Mouse (Mus musculus) brown adipose tissue, adult 24 weeks (tissue): Measurements from ENCODE around the gene Abcf1. TPM values are rescaled to one million over a fixed set of nuclear protein-coding genes. Genes with fewer than 3 reads are reported as not detected.
"Not testable (repeated sequence)": the region's sequence is repeated elsewhere in the genome, so short reads cannot be mapped to it uniquely, and the experiment has no call there.

Experiments
- H3K27ac ChIP-seq: fragments of 200-500 bp; replicated peaks from 2 replicates; pipeline ENCODE4 v1.5.1; 2012; ENCODE audit warnings: low read depth, mild to moderate bottlenecking, low read length
- H3K4me1 ChIP-seq: fragments of 200-500 bp; 2 replicates; pipeline ENCODE4 v1.6.1; 2012; ENCODE audit warnings: low read length, mixed read lengths; ENCODE audit not compliant: control insufficient read depth, insufficient read depth, insufficient read length
- H3K4me3 ChIP-seq: fragments of 200-500 bp; 2 replicates; pipeline ENCODE4 v1.5.1; 2012; ENCODE audit warnings: low read depth, mild to moderate bottlenecking, low read length, moderate library complexity; ENCODE audit not compliant: insufficient read depth
- polyA plus RNA-seq: library from polyadenylated mRNA; stranded (reverse); fragments of >200 nt; gene quantifications from 2 replicates; pipeline ENCODE4 v1.2.4, GENCODE M21; 2012; ENCODE audit not compliant: missing spikeins, insufficient read depth, insufficient read length

Abcf1 gene
- polyA plus RNA-seq, result 69.2 and 77.7 TPM in 2 replicates

DNA sequence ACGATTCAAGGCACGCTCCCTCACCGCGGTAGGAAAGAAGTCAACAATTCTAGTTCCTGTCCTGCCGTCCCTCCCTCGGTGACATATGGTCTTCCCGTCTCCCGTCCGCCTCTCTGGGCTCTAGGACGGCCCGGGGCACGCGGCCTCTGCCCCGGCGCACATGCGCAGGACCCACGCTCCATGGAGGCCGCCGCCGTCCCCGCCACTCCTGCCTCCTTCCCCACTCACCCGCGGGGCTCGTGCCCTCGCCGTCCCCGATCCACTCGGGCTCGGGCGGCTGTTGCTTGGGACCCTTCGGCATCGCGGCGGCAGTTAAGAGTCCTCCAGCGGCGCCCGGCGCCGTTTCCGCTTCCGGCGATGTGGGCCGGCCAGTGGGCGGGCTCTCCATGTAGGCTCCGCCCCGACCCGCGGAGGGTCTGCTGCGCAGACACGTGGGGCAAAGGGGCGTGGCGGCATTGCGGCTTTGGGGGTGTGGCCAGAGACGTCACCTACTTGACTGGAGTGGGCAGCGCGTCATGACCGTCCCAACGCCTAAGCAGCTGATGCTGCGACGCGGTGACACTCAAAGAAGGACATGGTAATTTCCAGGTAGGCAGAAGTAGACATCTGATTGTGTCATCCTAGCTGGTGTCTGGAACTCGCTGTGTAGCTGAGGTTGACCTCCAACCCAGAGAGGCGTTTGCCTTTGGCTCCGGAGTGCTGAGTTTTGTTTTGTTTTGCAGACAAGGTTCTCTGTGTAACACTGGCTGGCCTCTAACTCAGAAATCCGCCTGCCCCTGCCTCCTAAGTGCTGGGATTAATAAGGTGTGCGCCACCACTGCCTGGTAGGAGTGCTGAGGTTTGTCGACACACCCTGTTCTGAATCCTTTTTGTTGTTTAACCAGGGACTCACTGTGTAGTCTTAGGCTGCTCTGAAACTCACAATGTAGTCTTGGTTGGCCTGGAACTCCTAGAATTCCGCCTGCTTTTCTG lies at the start of gene Abcf1:
Abcf1 (minus strand) TSS at position 344 of the 972 bp plus-strand sequence.
- H3K4me1 ChIP-seq, result peaks cover 5% of the 10 kb centered on the region; the same call in 1 of the 2 replicates
- peak within 1 kb of the TSS; percentile 85 for H3K27ac ChIP-seq
- H3K4me3 ChIP-seq, result peak within 1 kb of the TSS; percentile 89

DNA sequence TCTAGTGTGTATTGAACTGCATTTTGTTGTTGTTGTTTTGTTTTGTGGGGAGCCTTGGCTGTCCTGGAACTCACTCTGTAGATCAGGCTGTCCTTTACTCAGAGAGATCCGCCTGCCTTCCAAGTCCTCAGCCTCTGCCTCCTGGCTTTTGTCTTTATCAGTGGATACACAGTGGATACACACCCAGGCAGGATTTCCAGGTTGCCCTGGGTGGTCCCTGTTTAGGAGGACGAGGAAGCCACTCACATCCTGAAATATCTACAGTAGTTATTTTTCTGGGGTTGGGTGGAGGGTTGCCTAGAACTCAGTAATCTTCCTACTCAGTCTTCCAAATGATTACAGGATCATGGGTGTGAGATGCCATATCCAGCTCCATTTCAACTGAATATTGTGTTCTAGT lies 49.4 kb upstream of the Abcf1 start:
- no peak overlapping the region; the same call in 1 of the 2 replicates for H3K27ac ChIP-seq
- peak overlapping the region; percentile 23; the same call in 1 of the 2 replicates for H3K4me3 ChIP-seq

DNA sequence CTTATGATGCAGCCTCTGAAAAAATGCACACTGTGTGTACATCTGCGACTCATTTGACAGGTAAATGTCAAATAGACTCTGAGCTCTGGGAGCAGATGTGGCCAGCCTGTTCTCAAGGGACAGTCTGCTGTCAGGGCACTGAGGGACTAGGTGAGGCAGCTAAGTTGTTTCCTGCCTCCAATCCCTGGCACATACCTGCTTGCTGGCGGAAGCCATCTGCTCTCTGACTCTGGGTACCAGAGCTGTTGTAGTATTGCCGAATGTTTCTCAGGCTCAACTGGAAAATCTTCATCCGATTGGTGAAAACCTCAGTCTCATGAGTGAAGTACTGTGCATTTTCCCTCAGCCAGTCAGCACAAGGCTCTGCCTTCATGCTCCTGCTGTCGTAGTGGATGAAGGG lies 47.5 kb upstream of the Abcf1 start:
- no peak overlapping the region for H3K27ac ChIP-seq
- H3K4me1 ChIP-seq, result peaks cover 3% of the 10 kb centered on the region
- no peak overlapping the region for H3K4me3 ChIP-seq

More for the DNA sequence above, 49.4 kb upstream of the Abcf1 start:
- peaks cover 9% of the 10 kb centered on the region for H3K4me1 ChIP-seq

DNA sequence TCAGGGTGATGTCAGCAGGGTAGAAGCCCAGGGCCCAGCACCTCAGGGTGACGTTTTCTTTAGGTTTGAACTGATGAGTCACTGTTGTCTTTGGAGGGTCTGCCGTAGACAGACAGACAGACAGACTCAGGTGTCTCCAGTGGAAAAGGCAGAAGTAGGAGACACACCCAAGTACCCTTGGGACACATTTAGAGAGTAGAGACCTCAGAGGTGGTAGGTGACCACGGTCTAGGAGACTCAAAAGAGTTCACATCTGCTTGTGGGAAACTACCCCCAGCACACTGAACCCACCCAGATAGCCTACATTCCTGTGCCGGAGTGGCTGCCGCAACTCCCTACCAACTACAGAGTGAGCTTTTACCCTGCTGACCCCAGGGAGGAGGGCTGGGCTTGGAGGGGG lies 45.4 kb upstream of the Abcf1 start:
- no peak overlapping the region for H3K27ac ChIP-seq
- H3K4me3 ChIP-seq, result no peak overlapping the region
- H3K4me1 ChIP-seq, result no peaks in the 10 kb centered on the region

DNA sequence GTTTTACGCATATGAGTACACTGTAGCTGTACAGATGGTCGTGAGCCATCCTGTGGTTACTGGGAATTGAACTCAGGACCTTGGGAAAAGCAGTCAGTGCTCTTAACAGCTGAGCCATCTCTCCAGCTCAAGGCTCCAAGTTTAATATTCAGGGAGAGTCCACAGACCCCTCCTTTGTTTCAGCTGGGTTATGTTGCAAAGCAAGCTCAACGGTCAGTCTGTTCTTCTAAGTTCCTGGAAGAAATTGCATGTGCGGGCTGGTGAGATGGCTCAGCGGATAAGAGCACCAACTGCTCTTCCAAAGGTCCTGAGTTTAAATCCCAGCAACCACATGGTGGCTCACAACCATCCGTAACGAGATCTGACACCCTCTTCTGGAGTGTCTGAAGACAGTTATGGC lies 34.8 kb upstream of the Abcf1 start:
- not testable (repeated sequence) for H3K27ac ChIP-seq, H3K4me1 ChIP-seq, H3K4me3 ChIP-seq

DNA sequence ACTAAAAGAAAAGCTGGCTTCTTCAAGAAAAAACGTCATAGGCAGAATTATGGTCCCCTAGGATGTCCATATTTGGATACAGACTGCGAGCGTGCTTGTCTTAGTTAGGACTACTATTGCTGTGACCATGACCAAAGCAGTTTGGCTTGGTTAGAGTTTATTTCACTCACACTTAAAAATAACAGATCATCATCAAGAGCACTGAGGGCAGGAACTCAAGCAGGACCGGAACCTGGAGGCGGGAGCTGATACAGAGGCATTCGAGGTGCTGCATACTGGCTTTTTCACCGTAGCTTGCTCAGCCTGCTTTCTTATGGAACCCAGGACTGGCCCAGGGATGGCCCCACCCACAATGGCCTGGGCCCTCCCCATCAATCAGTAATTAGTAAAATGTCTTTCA lies 33.8 kb upstream of the Abcf1 start:
- Histone ChIP-seq H3K4me3 (no peak overlapping the region), H3K4me1 (0 out of 2 replicates have a peak, but pooled peaks cover 2% of the 10 kb centered on the region), H3K27ac (no peak overlapping the region)

DNA sequence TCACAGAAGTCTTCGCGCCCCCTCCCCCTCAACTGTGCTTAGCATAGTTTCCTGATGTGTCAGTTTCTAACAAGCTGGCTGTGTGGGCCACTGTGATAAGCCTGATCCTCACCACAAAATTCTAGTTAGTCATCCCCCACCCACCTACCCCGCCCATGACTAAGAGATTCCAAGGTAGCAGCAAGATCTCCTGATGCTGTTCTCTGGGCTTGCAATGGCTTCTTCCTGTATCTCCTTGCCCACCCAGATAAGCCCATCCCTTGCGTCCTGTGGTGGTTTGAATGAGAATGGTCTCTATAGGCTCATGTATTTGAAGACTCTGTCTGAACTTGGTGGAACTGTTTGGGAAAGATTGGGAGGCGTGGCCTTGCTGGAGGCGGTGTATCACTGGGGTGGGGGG lies 32.4 kb upstream of the Abcf1 start:
- H3K4me1 ChIP-seq, result 0 out of 2 replicates have a peak, but pooled peaks cover 2% of the 10 kb centered on the region
- no peak overlapping the region for H3K27ac ChIP-seq
- H3K4me3 ChIP-seq, result no peak overlapping the region

DNA sequence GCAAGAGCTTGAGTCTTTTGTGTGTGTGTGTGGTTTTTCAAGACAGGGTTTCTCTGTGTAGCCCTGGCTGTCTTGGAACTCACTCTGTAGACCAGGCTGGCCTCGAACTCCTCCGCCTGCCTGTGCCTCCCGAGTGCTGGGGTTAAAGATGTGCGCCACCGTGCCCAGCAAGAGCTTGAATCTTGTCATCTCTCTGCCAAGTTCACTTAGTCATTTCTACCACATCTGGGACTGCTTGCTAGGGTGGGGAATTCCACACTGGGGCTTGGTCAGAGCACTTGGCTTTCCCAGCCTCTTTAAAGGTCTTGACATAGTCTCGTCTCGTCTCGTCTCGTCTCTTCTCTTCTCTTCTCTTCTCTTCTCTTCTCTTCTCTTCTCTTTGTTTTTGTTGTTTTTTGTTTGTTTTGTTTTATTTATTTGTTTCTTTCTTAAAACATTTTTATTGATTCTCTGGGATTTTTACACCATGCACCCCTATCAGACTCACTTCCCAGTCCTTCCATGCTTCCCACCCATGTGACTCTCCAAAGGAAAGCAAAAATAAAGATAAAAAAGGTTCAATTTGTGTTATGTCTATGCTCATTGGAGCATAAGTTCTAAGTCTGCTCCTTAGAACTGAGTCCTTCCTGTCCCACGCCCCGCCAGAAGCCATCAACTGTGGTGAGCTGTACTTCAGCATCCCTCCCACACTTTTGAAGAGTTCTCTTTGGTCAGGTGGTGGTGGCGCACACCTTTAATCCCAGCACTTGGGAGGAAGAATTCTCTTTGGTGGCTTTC lies 31.7 kb upstream of the Abcf1 start:
- no peak overlapping the region for H3K4me3 ChIP-seq
- H3K27ac ChIP-seq, result no peak overlapping the region
- H3K4me1 ChIP-seq, result 0 out of 2 replicates have a peak, but pooled peaks cover 2% of the 10 kb centered on the region

DNA sequence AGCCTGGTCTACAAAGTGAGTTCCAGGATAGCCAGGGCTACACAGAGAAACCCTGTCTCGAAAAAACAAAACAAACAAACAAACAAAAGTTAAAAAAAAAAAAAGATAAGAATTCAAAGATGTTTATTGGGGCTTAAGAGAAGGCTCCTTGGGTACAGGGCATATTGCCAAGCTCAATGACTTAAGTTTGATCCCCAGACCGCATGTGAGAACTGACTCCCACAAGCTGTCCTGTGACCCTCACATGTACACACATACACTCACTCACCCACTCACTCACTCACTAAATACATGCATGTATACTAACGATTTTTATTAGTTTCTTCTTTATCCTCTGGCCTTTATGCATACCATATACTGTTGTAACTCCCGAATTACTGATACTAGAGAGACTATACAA lies 30.8 kb upstream of the Abcf1 start:
- 0 out of 2 replicates have a peak, but pooled peaks cover 2% of the 10 kb centered on the region for H3K4me1 ChIP-seq
- no peak overlapping the region for H3K4me3 ChIP-seq
- H3K27ac ChIP-seq, result no peak overlapping the region

DNA sequence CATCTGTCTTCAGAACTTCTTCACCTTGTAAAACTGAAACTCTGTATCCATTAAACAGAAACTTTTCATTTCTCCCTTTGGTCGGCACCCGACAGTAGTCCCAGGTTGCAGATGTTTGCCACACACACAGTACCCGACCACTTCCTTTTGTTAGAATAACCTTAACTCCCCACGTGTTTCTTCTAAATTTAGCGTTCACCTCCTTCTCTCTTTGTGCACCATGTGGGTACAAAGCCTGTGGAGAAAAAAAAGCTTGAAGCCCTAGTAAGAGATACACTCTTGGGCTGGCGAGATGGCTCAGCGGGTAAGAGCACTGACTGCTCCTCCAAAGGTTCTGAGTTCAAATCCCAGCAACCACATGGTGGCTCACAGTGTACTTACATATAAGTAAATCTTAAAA lies 29.8 kb upstream of the Abcf1 start:
- H3K4me1 ChIP-seq, result 0 out of 2 replicates have a peak, but pooled peaks cover 2% of the 10 kb centered on the region
- no peak overlapping the region for H3K4me3 ChIP-seq
- H3K27ac ChIP-seq, result no peak overlapping the region

DNA sequence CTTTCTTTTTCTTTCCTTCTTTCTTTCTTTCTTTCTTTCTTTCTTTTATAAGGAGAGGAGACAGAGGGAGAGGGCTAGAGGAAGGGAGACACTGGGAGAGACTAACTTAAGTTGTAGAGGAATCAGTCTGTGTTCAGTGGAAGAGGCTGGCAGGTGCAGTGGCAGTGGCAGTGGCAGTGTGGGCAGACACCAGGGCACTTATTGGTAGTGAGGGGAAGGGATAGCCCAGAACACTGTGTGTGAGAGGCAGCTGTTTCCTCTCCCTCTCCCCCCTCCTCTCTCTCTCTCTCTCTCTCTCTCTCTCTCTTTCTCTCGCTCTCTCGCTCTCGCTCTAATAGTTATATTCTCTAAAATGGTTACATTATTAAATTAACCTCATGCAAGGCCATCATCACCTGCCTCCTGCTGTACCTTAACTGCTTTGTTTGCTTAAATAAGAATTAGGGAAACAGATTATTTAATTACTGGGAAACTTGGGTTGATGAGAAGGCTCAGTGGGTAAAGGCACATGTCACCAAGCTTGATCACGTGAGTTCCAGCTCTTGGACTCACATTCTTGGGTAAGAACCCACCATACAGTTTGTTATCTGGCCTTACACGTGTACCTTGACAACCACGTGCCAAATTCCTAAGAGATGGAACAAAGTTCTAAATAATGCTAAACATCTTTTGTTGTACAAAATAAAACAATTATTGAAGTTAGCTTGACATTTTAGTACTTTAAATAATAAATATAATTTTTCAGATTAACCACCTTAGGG lies 29.2 kb upstream of the Abcf1 start:
- no peak overlapping the region for H3K27ac ChIP-seq
- no peak overlapping the region for H3K4me3 ChIP-seq
- H3K4me1 ChIP-seq, result 0 out of 2 replicates have a peak, but pooled peaks cover 2% of the 10 kb centered on the region

DNA sequence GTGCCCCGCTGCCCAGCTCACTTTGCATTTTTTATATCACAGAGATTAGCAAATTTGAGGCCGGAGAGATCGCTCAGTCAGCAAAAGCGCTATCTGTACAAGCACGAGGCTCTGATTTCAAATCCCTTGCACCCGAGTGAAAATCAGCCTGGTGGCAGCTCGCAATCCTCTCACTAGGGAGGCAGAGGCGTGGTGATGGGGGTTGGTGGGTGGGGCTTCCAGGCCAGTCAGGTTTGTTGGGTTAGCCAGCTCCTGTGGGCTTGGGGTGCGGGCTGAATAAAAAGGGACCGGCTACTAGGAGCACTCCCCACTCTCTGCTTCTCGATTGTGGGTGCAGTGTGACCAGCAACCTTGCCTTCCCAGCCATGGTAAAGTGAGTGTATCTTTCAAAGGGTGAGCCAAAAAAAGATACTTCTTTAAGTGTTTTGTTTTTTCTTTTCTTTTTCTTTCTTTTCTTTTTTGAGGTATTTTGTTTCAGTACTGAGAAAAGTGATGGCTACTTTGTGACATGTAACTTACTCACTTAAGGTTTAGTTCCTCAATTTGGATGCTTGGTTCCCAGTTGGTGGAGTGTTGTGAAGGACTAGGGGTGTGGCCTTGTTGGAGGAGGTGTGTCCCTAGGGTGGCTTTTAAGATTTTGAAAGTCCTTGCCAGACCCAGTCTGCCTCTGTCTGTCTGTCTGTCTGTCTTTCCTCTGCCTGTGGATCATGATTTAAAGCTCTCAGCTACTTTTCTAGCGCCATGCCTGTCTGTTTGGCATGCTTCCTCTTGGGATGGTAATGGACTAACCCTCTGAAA lies 28.4 kb upstream of the Abcf1 start:
- Histone ChIP-seq H3K4me3 (no peak overlapping the region), H3K4me1 (0 out of 2 replicates have a peak, but pooled peaks cover 2% of the 10 kb centered on the region), H3K27ac (no peak overlapping the region)

DNA sequence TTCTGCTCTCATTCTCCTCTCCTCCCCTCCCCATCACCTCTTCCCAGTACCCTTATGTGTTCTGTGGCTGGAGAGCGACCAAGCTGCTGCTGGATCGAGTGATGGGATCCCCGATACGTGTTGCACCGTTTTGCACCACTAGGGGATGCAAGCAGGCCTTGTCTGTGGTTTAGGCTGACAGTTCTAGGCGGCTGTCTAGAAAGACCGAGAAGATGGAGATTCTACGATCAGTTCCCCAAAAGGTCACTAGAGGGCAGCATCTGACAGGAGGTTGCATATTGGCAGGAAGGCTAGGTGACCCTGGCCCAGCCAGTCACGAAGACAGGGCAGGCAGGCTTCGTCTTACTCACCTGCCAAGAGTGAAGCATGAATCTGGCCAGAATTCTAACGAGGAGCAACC lies 27.4 kb upstream of the Abcf1 start:
- Histone ChIP-seq H3K27ac (no peak overlapping the region), H3K4me1 (0 out of 2 replicates have a peak, but pooled peaks cover 2% of the 10 kb centered on the region), H3K4me3 (no peak overlapping the region)

DNA sequence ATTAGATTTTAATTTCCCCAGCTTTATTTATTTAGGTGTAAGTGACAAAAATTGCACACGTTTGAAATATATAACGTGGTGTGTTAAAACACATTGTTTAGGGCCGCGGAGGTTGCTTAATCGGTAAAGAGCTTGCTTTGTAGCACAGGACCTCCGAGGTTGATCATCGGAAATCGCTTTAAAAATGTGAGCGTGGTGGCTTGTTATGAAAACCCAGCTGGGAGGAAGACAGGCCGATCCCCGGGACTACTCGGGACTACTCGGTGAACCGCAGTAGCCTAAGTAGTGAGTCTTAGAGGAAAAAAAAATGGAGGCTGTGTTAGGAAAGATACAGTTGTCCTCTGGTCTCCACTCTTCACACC lies 25.3 kb upstream of the Abcf1 start:
- Histone ChIP-seq H3K27ac (peak overlapping the region; percentile 40), H3K4me3 (peak overlapping the region; percentile 75), H3K4me1 (no peaks in the 10 kb centered on the region)
